Mouse (Mus musculus): Measurements from ENCODE around the gene Pcsk5.

GRCm38 (mm10) chr19:17860351-17861014 lies 23.1 kb upstream of the Pcsk5 start:
- TF ChIP-seq CTCF (IDR thresholded peaks at IDR 0.05; ENCODE audit: low read depth, low read length) (no peak), POLR2A (IDR thresholded peaks at IDR 0.05; ENCODE audit: extremely low read depth, insufficient read depth, low read length) (no peak)
